Mouse (Mus musculus): Measurements from ENCODE around the gene 1600014C10Rik. TPM values are rescaled to one million over a fixed set of nuclear protein-coding genes. Genes with fewer than 3 reads are reported as not detected.

1600014C10Rik gene
- polyA plus RNA-seq, 1 experiment from 2014 or later, result 15.1 TPM

- no peak overlapping the region for H3K4me3 ChIP-seq (replicated peaks)
- WGBS, result 67% methylated on average over 5 of the region's 5 CpGs
- H3K9me3 ChIP-seq, result no peaks in the 10 kb centered on the region
- H3K4me2 ChIP-seq, result no peak overlapping the region
- no peaks in the 10 kb centered on the region for H3K4me1 ChIP-seq (replicated peaks)
- no peak overlapping the region for H3K9ac ChIP-seq (replicated peaks)
- H3K27ac ChIP-seq, result no peak overlapping the region
- no peaks in the 10 kb centered on the region for H3K27me3 ChIP-seq
- peaks cover 40% of the 10 kb centered on the region for H3K36me3 ChIP-seq
- no peak for ATAC-seq (ENCODE audit: insufficient number of reproducible peaks, insufficient read depth, low FRiP score, low TSS enrichment, low read depth)
These were observed 34.6 kb downstream of the 1600014C10Rik start for GRCm38 (mm10) chr7:38217417-38218171.

- 83% methylated on average over 8 of the region's 8 CpGs for WGBS
- no peaks in the 10 kb centered on the region for H3K27me3 ChIP-seq
- H3K4me3 ChIP-seq (replicated peaks), result no peak overlapping the region
- no peak overlapping the region for H3K9ac ChIP-seq (replicated peaks)
- no peak for ATAC-seq (ENCODE audit: insufficient number of reproducible peaks, insufficient read depth, low FRiP score, low TSS enrichment, low read depth)
- no peak overlapping the region for H3K4me2 ChIP-seq
- H3K36me3 ChIP-seq, result peaks cover 40% of the 10 kb centered on the region
- H3K4me1 ChIP-seq (replicated peaks), result no peaks in the 10 kb centered on the region
- no peaks in the 10 kb centered on the region for H3K9me3 ChIP-seq
- H3K27ac ChIP-seq, result no peak overlapping the region
These were observed 35.8 kb downstream of the 1600014C10Rik start for GRCm38 (mm10) chr7:38218631-38219367.

- 85% methylated on average over 4 of the region's 4 CpGs for WGBS
- H3K9ac ChIP-seq (replicated peaks), result no peak overlapping the region
- no peak for ATAC-seq (ENCODE audit: insufficient number of reproducible peaks, insufficient read depth, low FRiP score, low TSS enrichment, low read depth)
- no peaks in the 10 kb centered on the region for H3K4me1 ChIP-seq (replicated peaks)
- H3K36me3 ChIP-seq, result peaks cover 40% of the 10 kb centered on the region
- no peak overlapping the region for H3K4me2 ChIP-seq
- H3K27me3 ChIP-seq, result no peaks in the 10 kb centered on the region
- H3K9me3 ChIP-seq, result no peaks in the 10 kb centered on the region
- H3K27ac ChIP-seq, result no peak overlapping the region
- H3K4me3 ChIP-seq (replicated peaks), result no peak overlapping the region
These were observed 36.5 kb downstream of the 1600014C10Rik start for GRCm38 (mm10) chr7:38219526-38219925.

- Histone ChIP-seq H3K4me2 (no peak overlapping the region), H3K9me3 (no peaks in the 10 kb centered on the region), H3K4me3 (replicated peaks) (no peak overlapping the region), H3K27ac (no peak overlapping the region), H3K4me1 (replicated peaks) (peaks cover 5% of the 10 kb centered on the region; the same call in 1 of the 2 replicates), H3K36me3 (peaks cover 40% of the 10 kb centered on the region), H3K9ac (replicated peaks) (no peak overlapping the region), H3K27me3 (no peaks in the 10 kb centered on the region)
- ATAC-seq (ENCODE audit: insufficient number of reproducible peaks, insufficient read depth, low FRiP score, low TSS enrichment, low read depth), result no peak
- WGBS, result 97% methylated on average over 7 of the region's 7 CpGs
These were observed 37.8 kb downstream of the 1600014C10Rik start for GRCm38 (mm10) chr7:38220866-38221265.

GRCm38 (mm10) chr7:38224577-38225369 lies 41.8 kb downstream of the 1600014C10Rik start:
- peaks cover 20% of the 10 kb centered on the region for H3K4me1 ChIP-seq (replicated peaks)
- H3K4me3 ChIP-seq (replicated peaks), result no peak overlapping the region
- no peak overlapping the region for H3K27ac ChIP-seq
- peaks cover 6% of the 10 kb centered on the region for H3K27me3 ChIP-seq
- no peak overlapping the region for H3K4me2 ChIP-seq
- peaks cover 18% of the 10 kb centered on the region for H3K36me3 ChIP-seq
- WGBS, result 86% methylated on average over 13 of the region's 13 CpGs
- no peaks in the 10 kb centered on the region for H3K9me3 ChIP-seq
- H3K9ac ChIP-seq (replicated peaks), result no peak overlapping the region
- ATAC-seq (ENCODE audit: insufficient number of reproducible peaks, insufficient read depth, low FRiP score, low TSS enrichment, low read depth), result no peak

GRCm38 (mm10) chr7:38226226-38226625 lies 43.2 kb downstream of the 1600014C10Rik start:
- Histone ChIP-seq H3K9ac (replicated peaks) (0 out of 2 replicates have a peak overlapping the region, but pooled peaks have one; percentile 19), H3K4me1 (replicated peaks) (peaks cover 20% of the 10 kb centered on the region), H3K4me3 (replicated peaks) (no peak overlapping the region), H3K9me3 (no peaks in the 10 kb centered on the region), H3K27me3 (peaks cover 12% of the 10 kb centered on the region), H3K36me3 (peaks cover 8% of the 10 kb centered on the region), H3K27ac (no peak overlapping the region), H3K4me2 (peak overlapping the region; percentile 74)
- WGBS, result 75% methylated on average over 2 of the region's 2 CpGs
- ATAC-seq (ENCODE audit: insufficient number of reproducible peaks, insufficient read depth, low FRiP score, low TSS enrichment, low read depth), result no peak

GRCm38 (mm10) chr7:38227181-38227899 lies 44.3 kb downstream of the 1600014C10Rik start:
- WGBS, result under 1% methylated on average over 25 of the region's 25 CpGs
- Histone ChIP-seq H3K9me3 (no peaks in the 10 kb centered on the region), H3K4me2 (peak overlapping the region; percentile 74), H3K9ac (replicated peaks) (peak overlapping the region; percentile 45), H3K27ac (peak overlapping the region; percentile 84), H3K36me3 (no peaks in the 10 kb centered on the region), H3K4me1 (replicated peaks) (peaks cover 20% of the 10 kb centered on the region), H3K27me3 (peaks cover 12% of the 10 kb centered on the region), H3K4me3 (replicated peaks) (peak overlapping the region; percentile 58)
- peak; percentile 63 for ATAC-seq (ENCODE audit: insufficient number of reproducible peaks, insufficient read depth, low FRiP score, low TSS enrichment, low read depth)

- Histone ChIP-seq H3K27ac (peak within 1 kb of the TSS; percentile 84), H3K9me3 (no peaks in the 10 kb centered on the region), H3K9ac (replicated peaks) (peak within 1 kb of the TSS; percentile 45), H3K4me3 (replicated peaks) (peak within 1 kb of the TSS; percentile 58), H3K4me1 (replicated peaks) (peaks cover 20% of the 10 kb centered on the region), H3K27me3 (peaks cover 12% of the 10 kb centered on the region), H3K4me2 (peak within 1 kb of the TSS; percentile 74), H3K36me3 (no peaks in the 10 kb centered on the region)
- WGBS, result under 1% methylated on average over 36 of the region's 36 CpGs
- peak; percentile 92 for ATAC-seq (ENCODE audit: insufficient number of reproducible peaks, insufficient read depth, low FRiP score, low TSS enrichment, low read depth)
These were observed 44.9 kb downstream of the 1600014C10Rik start, which contains the start of gene Plekhf1 for GRCm38 (mm10) chr7:38227900-38228298. Gene Plekhf1, minus strand, starts transcription at chr7:38228016.

GRCm38 (mm10) chr7:38228329-38228728 lies 45.3 kb downstream of the 1600014C10Rik start:
- peaks cover 12% of the 10 kb centered on the region for H3K27me3 ChIP-seq
- H3K4me1 ChIP-seq (replicated peaks), result peaks cover 20% of the 10 kb centered on the region
- H3K36me3 ChIP-seq, result no peaks in the 10 kb centered on the region
- H3K4me2 ChIP-seq, result peak overlapping the region; percentile 74
- H3K9ac ChIP-seq (replicated peaks), result 0 out of 2 replicates have a peak overlapping the region, but pooled peaks have one; percentile 34
- H3K4me3 ChIP-seq (replicated peaks), result peak overlapping the region; percentile 58
- 0 out of 2 replicates have a peak overlapping the region, but pooled peaks have one; percentile 12 for H3K27ac ChIP-seq
- ATAC-seq (ENCODE audit: insufficient number of reproducible peaks, insufficient read depth, low FRiP score, low TSS enrichment, low read depth), result no peak
- 21% methylated on average over 8 of the region's 8 CpGs for WGBS
- no peaks in the 10 kb centered on the region for H3K9me3 ChIP-seq

GRCm38 (mm10) chr7:38230285-38230684 lies 47.3 kb downstream of the 1600014C10Rik start:
- 21% methylated on average over 8 of the region's 8 CpGs for WGBS
- H3K9me3 ChIP-seq, result no peaks in the 10 kb centered on the region
- ATAC-seq (ENCODE audit: insufficient number of reproducible peaks, insufficient read depth, low FRiP score, low TSS enrichment, low read depth), result no peak
- H3K9ac ChIP-seq (replicated peaks), result no peak overlapping the region
- peaks cover 14% of the 10 kb centered on the region for H3K4me1 ChIP-seq (replicated peaks)
- no peaks in the 10 kb centered on the region for H3K36me3 ChIP-seq
- no peak overlapping the region for H3K4me2 ChIP-seq
- H3K27me3 ChIP-seq, result peaks cover 12% of the 10 kb centered on the region
- no peak overlapping the region for H3K27ac ChIP-seq
- H3K4me3 ChIP-seq (replicated peaks), result no peak overlapping the region

Measured in limb, embryonic 12.5 days (tissue).